Comparison of ENCODE assay signal across 14 mouse cellular contexts in genomic region chr14:76781524-76781880, GRCm38 (mm10).
DNase-seq lines count a peak whose midpoint lies in the region; ATAC-seq and TF ChIP-seq lines count a peak whose summit lies in the region.
"Had no signal": no experiment of that assay in that cellular context is flagged by ENCODE, and none has a peak within 500 bp of the region (broad histone marks: within the 10 kb centered on the region; RNA-seq: fewer than 3 reads in every experiment).

No protein-coding gene starts in this region.

- H3K9me3 ChIP-seq in heart, embryonic 15.5 days (replicated peaks), result no peaks in the 10 kb centered on the region
- no peaks in the 10 kb centered on the region for H3K9me3 ChIP-seq in intestine, postnatal 0 days (ENCODE audit: control insufficient read depth)
- H3K9me3 ChIP-seq: embryonic facial prominence, embryonic 13.5 days; liver, embryonic 12.5 days had no signal

- H3K9ac ChIP-seq in heart, embryonic 15.5 days, result no peak overlapping the region
- no peak overlapping the region for H3K9ac ChIP-seq in intestine, postnatal 0 days (ENCODE audit: low read depth, low read length)
- H3K9ac ChIP-seq: embryonic facial prominence, embryonic 13.5 days; liver, embryonic 12.5 days had no signal

- H3K4me1 ChIP-seq in heart, embryonic 15.5 days (replicated peaks), result peaks cover 21% of the 10 kb centered on the region
- H3K4me1 ChIP-seq in intestine, postnatal 0 days (replicated peaks; ENCODE audit: control insufficient read depth, insufficient read depth, low read length), result peaks cover 16% of the 10 kb centered on the region

- TF ChIP-seq CTCF in intestine, postnatal 0 days (IDR thresholded peaks at IDR 0.05; ENCODE audit: low read depth), result no peak

- peak overlapping the region; percentile 53 for H3K27ac ChIP-seq in heart, embryonic 15.5 days
- H3K27ac ChIP-seq in intestine, postnatal 0 days (ENCODE audit: low read depth, low read length), result no peak overlapping the region
- H3K27ac ChIP-seq: embryonic facial prominence, embryonic 13.5 days; liver, embryonic 12.5 days; macrophage had no signal

- 18% methylated on average over 3 of the region's 3 CpGs for WGBS in heart, embryonic 15.5 days
- 45% methylated on average over 3 of the region's 3 CpGs for WGBS in intestine, postnatal 0 days

- H3K4me2 ChIP-seq in heart, embryonic 15.5 days, result no peak overlapping the region
- no peak overlapping the region for H3K4me2 ChIP-seq in intestine, postnatal 0 days (replicated peaks; ENCODE audit: low read depth)
- H3K4me2 ChIP-seq: embryonic facial prominence, embryonic 13.5 days; liver, embryonic 12.5 days had no signal

- no peak overlapping the region for H3K4me3 ChIP-seq in heart, embryonic 15.5 days
- no peak overlapping the region for H3K4me3 ChIP-seq in intestine, postnatal 0 days (ENCODE audit: low read depth, low read length)
- H3K4me3 ChIP-seq: embryonic facial prominence, embryonic 13.5 days; liver, embryonic 12.5 days had no signal

- ATAC-seq in heart, embryonic 15.5 days (replicated peaks; ENCODE audit: insufficient number of reproducible peaks, insufficient read depth, low FRiP score, low read depth), result no peak
- ATAC-seq in intestine, postnatal 0 days, result no peak
- ATAC-seq: liver, embryonic 12.5 days had no signal

- no peak for DNase-seq in heart, adult 8-10 months (ENCODE audit: low spot score)
- DNase-seq in B cell, adult 2 months, result peak; percentile 21 to 24
- peak; percentile 68 for DNase-seq in T-cell, adult 2 months (ENCODE audit: low spot score)
- peak; percentile 78 for DNase-seq in naive thymus-derived CD4-positive, alpha-beta T cell, adult 2 months (ENCODE audit: low read depth)
- no peak for DNase-seq in urinary bladder, postnatal 4 days (ENCODE audit: low spot score in 2 of 2)
- no peak for DNase-seq in frontal cortex, postnatal 14 days (ENCODE audit: low spot score in 2 of 2)
- DNase-seq: adrenal gland, adult 2 months; gastrocnemius, postnatal 25 days; kidney, adult 8-10 months had no signal

- no peaks in the 10 kb centered on the region for H3K27me3 ChIP-seq in heart, embryonic 15.5 days
- no peaks in the 10 kb centered on the region for H3K27me3 ChIP-seq in intestine, postnatal 0 days (replicated peaks; ENCODE audit: control insufficient read depth, insufficient read depth, low read length)
- H3K27me3 ChIP-seq: embryonic facial prominence, embryonic 13.5 days had no signal

- H3K36me3 ChIP-seq in heart, embryonic 15.5 days, result no peaks in the 10 kb centered on the region
- no peaks in the 10 kb centered on the region for H3K36me3 ChIP-seq in intestine, postnatal 0 days (ENCODE audit: control insufficient read depth, insufficient read depth)
- H3K36me3 ChIP-seq: embryonic facial prominence, embryonic 13.5 days; liver, embryonic 12.5 days had no signal

Comparison
In these comparisons a context has a peak if more than half of its experiments do, and no peak if none do; other contexts are left out.
1. DNase-seq: peak in B cell, adult 2 months (2 of 2), T-cell, adult 2 months (single experiment) and naive thymus-derived CD4-positive, alpha-beta T cell, adult 2 months (single experiment); none in heart, adult 8-10 months (single experiment), urinary bladder, postnatal 4 days (0 of 2) and frontal cortex, postnatal 14 days (0 of 2).